In the genomic region with DNA sequence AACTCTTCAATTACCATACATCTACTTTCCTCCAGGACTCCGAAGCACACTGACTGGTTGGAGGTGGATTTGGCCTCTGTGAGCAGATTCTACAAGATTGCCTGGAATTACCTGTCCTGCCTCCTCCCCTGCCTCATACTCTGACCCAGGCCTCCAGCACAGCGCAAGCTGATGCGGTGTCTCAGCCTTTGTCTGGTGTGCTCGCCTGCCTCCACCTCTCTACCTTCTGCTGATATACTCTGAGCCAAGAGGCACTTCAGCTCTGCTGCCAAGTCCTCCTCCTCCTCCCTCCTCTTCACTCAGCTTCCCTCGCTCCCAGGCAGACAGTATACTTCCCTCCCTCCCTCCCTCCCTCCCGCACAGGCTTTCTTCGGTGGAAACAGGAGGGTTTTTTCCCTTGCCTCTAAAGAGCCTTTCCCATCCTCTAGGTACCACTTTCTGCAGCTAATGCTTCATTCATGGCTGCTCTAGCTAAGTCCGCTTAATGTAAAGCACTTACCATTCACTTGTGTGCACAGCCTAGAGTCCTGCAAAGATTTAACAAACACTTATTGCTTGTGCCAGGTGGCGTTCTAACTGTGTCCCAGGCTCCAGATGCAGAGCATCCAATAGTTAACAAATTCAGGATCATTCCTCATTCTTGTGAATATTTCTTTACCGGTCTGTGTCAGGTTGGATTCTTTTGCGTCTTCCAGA, we compare ENCODE assay signal across 9 mouse cellular contexts.
DNase-seq lines count a peak whose midpoint lies in the region; ATAC-seq lines count a peak whose summit lies in the region.
"Had no signal": no experiment of that assay in that cellular context is flagged by ENCODE, and none has a peak within 500 bp of the region (broad histone marks: within the 10 kb centered on the region; RNA-seq: fewer than 3 reads in every experiment).

No protein-coding gene starts in this region.

- no peak overlapping the region for H3K9ac ChIP-seq in hindbrain, embryonic 13.5 days
- peak overlapping the region; percentile 14 for H3K9ac ChIP-seq in hindbrain, embryonic 16.5 days (ENCODE audit: low read depth, low read length)
- no peak overlapping the region for H3K9ac ChIP-seq in midbrain, embryonic 15.5 days

- no peak overlapping the region for H3K4me2 ChIP-seq in hindbrain, embryonic 13.5 days
- H3K4me2 ChIP-seq in hindbrain, embryonic 16.5 days (ENCODE audit: low read length) = no peak overlapping the region
- H3K4me2 ChIP-seq in midbrain, embryonic 15.5 days = no peak overlapping the region

- 66% methylated on average over 10 of the region's 11 CpGs for WGBS in hindbrain, embryonic 13.5 days
- 63% methylated on average over 11 of the region's 11 CpGs for WGBS in hindbrain, embryonic 10.5 days
- 59% methylated on average over 11 of the region's 11 CpGs for WGBS in hindbrain, embryonic 16.5 days
- WGBS in midbrain, embryonic 15.5 days = 54% methylated on average over 11 of the region's 11 CpGs

- peaks cover 10% of the 10 kb centered on the region; the same call in 1 of the 2 replicates for H3K4me1 ChIP-seq in hindbrain, embryonic 13.5 days (replicated peaks)
- 0 out of 2 replicates have a peak, but pooled peaks cover 3% of the 10 kb centered on the region for H3K4me1 ChIP-seq in hindbrain, embryonic 10.5 days (replicated peaks)
- peaks cover 6% of the 10 kb centered on the region; the same call in 1 of the 2 replicates for H3K4me1 ChIP-seq in hindbrain, embryonic 16.5 days (ENCODE audit: control insufficient read depth, insufficient read depth, low read depth, low read length)
- no peaks in the 10 kb centered on the region for H3K4me1 ChIP-seq in midbrain, embryonic 15.5 days
- H3K4me1 ChIP-seq: megakaryocyte, embryonic 14.5 days had no signal

- H3K27ac ChIP-seq in hindbrain, embryonic 13.5 days = no peak overlapping the region
- H3K27ac ChIP-seq in hindbrain, embryonic 10.5 days = no peak overlapping the region
- peak overlapping the region; percentile 11; the same call in 1 of the 2 replicates for H3K27ac ChIP-seq in hindbrain, embryonic 16.5 days (ENCODE audit: low read depth, low read length)
- H3K27ac ChIP-seq in midbrain, embryonic 15.5 days = no peak overlapping the region

- peaks cover 4% of the 10 kb centered on the region for H3K36me3 ChIP-seq in hindbrain, embryonic 13.5 days
- H3K36me3 ChIP-seq in hindbrain, embryonic 10.5 days = no peaks in the 10 kb centered on the region
- H3K36me3 ChIP-seq in hindbrain, embryonic 16.5 days (ENCODE audit: control insufficient read depth, insufficient read depth, low read length) = no peaks in the 10 kb centered on the region
- no peaks in the 10 kb centered on the region for H3K36me3 ChIP-seq in midbrain, embryonic 15.5 days (replicated peaks)

- peak; percentile 81 for ATAC-seq in hindbrain, embryonic 13.5 days (ENCODE audit: low FRiP score)
- peak; percentile 90 for ATAC-seq in hindbrain, embryonic 16.5 days
- peak; percentile 89 for ATAC-seq in midbrain, embryonic 15.5 days (replicated peaks)

- H3K4me3 ChIP-seq in hindbrain, embryonic 13.5 days = no peak overlapping the region
- H3K4me3 ChIP-seq in hindbrain, embryonic 10.5 days = no peak overlapping the region
- no peak overlapping the region for H3K4me3 ChIP-seq in hindbrain, embryonic 16.5 days (ENCODE audit: low read length)
- no peak overlapping the region for H3K4me3 ChIP-seq in midbrain, embryonic 15.5 days
- H3K4me3 ChIP-seq: megakaryocyte, embryonic 14.5 days had no signal

- H3K27me3 ChIP-seq in hindbrain, embryonic 13.5 days = no peaks in the 10 kb centered on the region
- no peaks in the 10 kb centered on the region for H3K27me3 ChIP-seq in hindbrain, embryonic 10.5 days (ENCODE audit: insufficient read depth, poor library complexity, severe bottlenecking)
- no peaks in the 10 kb centered on the region for H3K27me3 ChIP-seq in hindbrain, embryonic 16.5 days (replicated peaks; ENCODE audit: control insufficient read depth, insufficient read depth, low read length)
- H3K27me3 ChIP-seq in midbrain, embryonic 15.5 days (replicated peaks) = no peaks in the 10 kb centered on the region

- H3K9me3 ChIP-seq in hindbrain, embryonic 13.5 days = no peaks in the 10 kb centered on the region
- H3K9me3 ChIP-seq in hindbrain, embryonic 10.5 days = no peaks in the 10 kb centered on the region
- no peaks in the 10 kb centered on the region for H3K9me3 ChIP-seq in hindbrain, embryonic 16.5 days (ENCODE audit: control insufficient read depth, low read length)
- H3K9me3 ChIP-seq in midbrain, embryonic 15.5 days = no peaks in the 10 kb centered on the region

- no peak for DNase-seq in hindbrain, embryonic 10.5 days (ENCODE audit: low spot score)
- peak; percentile 87 for DNase-seq in cerebellum, adult 9-10 months
- DNase-seq in kidney, adult 9 months = no peak
- no peak for DNase-seq in MN1 (ENCODE audit: low spot score)
- no peak for DNase-seq in thymus, postnatal 10 days (ENCODE audit: low spot score in 2 of 2)
